Mouse (Mus musculus): Measurements from ENCODE around the gene Top2b.
A peak's percentile ranks its signal among the peaks of the same experiment; 100 is the strongest.

Gene Top2b

GRCm38 (mm10) chr14:16431941-16432499 is 67.0 kb downstream of the Top2b start:
- no peak for DNase-seq

DNA sequence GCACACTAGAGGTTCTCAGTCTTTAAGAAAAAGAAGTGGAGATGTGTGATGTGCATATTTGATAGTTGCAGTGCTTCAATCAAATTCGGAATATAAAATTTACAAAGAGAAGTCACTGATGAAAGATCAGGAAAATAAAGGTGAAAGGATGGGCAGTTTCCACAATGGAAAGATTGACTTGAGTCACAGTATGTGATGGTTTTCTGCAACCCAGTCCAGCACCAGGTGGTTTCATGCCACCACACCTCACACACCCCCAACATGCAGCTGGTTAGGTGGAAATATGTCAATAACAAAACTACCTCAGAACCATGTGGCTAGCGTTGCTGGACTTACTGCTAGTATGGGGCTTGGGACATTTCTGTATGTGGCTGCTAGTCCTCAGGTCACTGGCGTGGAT is 67.6 kb downstream of the Top2b start:
- no peak for DNase-seq

- DNase-seq = no peak
Observed at GRCm38 (mm10) chr14:16433206-16433605, 68.2 kb downstream of the Top2b start.

DNA sequence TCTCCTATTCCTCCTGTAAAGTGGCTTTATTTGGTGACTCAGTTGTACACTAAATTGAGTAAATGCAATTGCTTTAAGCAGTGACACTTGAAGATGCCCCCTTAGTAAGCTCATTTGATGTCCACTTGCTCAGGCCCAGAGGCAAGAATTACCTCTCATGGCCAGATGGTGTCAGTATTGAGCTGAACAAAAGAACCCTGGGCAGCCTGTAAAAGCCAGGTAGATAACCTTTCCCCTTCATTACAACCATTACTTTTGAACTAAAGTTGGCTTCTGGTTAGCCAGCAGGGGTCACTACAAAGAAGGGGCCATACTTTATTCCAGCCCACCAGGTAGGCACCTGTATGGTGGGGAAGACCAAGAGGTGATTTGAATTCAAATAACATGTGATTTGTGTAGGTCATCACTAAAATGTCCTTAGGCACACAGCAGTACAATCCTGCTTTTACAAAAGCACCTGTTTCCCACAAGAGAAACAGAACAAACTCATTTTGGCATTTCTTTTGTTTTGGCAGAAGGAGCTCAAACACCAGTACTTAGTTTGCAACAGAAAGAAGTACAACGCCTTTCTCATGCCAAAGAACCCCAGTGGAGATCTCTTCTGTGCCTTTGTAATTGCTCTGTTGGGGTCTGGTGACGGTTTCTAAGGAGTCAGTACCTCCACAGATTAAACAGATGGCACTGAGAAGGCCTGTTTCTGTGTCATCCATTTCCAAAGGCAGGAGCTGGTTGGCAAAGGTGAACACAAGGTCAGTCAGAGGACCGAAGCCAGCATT is 69.6 kb downstream of the Top2b start:
- peak; percentile 36 for DNase-seq

DNA sequence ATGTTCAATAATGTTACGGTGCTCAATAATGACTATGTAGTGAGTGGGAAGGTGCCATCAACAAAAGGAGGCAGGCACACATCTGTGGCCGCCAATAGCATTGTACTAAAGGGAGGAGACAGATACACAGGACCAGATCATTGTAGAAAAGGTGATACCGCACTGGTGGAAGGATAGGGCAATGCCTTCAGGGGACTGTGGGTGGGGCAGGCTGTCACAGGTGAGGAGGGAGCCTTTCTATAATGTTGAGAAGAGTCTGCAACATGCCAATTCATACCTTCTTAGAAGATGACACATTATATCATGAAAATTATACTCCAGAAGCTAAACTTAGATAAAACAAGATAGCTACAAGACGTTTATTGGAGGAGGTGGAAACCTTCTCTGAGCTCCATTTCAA is 72.4 kb downstream of the Top2b start:
- no peak for DNase-seq

GRCm38 (mm10) chr14:16439385-16440126 is 74.6 kb downstream of the Top2b start:
- DNase-seq = no peak

- no peak for DNase-seq
Observed at GRCm38 (mm10) chr14:16444859-16445258, 79.9 kb downstream of the Top2b start.

DNA sequence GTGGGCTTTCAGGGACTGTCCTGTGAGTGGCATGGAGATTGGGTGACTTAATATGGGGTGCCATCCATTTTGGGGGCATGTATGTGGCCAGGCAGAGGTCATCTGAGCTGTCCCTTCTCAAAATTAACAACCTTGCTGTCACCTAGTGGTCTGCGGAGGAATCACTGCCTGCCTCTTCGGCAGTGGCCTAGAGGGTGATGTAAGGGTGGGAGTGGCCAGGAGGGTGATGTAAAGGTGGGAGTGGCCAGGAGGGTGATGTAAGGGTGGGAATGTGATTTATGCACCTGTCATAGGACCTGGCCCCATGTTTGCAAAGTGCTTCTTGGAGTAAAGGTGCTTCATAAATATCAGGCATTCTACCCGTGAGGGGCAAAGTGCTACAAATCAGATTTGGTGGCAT is 82.6 kb downstream of the Top2b start:
- no peak for DNase-seq

DNA sequence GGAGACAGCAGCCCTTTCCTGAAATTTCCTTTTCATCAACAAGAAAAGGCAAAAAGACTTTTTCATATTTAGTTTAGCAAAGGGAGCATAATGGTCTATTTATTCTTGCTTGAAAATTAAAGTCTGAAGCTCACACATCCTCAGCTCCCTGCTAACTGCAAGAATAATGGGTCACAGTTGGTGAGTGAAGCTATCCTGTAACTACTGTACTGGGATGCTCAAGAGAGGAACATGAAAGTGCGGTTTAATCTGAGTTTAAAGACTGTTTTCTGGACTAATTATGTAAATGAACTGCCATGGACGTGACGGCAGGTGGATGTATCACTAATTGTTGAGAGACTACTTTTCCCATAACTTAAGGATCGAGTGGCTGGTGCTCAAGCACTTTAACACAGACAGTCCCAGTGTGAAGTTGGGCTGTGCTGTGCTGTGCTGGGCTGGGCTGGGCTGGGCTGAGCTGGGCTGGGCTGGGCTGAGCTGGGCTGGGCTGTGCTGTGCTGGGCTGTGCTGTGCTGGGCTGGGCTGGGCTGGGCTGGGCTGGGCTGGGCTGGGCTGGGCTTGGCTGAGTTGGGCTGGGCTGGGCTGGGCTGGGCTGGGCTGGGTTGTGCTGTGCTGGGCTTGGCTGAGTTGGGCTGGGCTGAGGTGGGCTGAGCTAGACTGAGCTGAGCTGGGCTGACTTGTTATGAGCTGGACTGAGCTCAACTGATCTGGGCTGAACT is 83.4 kb downstream of the Top2b start:
- DNase-seq = no peak

DNA sequence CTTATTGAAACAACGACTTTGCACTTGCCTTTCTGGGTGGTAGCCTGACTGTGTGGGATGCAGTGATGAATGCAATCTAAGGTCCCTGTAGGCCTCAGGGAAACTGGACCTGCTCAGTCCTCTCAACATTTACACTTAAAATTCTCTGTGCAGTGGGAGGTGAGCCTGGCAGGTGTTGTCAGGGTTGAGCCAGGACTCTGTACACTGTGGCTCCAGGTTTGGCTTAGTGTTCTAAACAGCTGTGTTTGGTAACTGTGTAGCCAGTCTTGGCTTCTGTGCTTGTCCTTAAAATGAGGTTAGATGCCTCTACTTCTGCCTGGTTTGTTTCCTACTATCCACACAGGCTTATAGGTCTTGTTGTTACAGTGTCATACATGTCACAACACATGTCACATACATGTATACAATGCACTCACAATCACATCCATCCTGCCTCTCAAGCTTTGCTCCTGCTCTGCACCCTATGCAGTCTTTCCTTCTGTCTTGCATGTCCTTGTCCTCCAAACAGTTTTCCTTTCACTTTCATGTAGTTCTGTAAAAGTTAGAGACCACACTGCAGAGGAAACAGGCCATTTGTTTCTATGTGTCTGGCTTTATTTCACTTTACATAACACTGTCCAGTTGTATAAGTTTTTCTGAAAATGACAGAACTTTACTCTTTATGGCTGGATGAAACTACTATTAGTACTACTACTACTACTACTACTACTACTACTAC is 113.8 kb downstream of the Top2b start:
- DNase-seq = no peak

DNA sequence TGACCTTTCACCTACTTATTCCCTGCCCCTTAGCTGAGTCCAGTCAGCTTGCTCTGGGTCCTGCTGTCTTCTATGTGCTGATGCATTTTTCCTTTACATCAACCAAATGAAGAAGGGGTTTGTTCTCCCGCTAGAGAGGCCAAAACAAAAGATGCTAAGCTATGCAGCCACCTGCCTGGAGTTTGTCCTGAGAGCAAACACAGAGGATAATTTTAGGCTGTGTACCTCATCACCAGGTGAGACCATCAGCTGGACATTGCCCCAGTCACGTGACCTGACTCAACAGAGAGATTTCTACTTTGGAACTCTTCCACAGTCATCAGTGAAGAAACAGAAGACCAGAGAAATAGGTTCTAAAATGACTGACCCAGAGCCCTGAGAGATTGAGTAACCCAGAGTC is 114.5 kb downstream of the Top2b start:
- DNase-seq = no peak

DNA sequence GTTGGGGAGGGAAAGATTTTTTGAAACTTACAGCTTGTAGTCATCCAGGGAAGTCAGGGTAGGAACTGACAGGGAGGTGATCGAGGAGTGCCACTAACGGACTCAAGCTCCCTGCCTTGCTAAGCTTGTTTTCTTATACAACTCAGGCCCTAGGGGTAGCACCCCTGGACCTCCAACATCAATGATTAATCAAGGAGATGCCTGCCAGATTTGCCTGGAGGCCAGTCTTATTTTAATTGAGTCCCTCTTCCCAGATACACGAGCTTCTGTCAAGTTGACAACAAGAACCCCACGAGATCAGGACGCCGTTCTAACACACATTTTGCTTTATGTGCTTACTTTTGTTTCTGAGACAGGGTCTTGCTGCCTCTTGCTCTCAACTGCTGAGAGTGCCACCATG is 115.6 kb downstream of the Top2b start:
- no peak for DNase-seq

DNA sequence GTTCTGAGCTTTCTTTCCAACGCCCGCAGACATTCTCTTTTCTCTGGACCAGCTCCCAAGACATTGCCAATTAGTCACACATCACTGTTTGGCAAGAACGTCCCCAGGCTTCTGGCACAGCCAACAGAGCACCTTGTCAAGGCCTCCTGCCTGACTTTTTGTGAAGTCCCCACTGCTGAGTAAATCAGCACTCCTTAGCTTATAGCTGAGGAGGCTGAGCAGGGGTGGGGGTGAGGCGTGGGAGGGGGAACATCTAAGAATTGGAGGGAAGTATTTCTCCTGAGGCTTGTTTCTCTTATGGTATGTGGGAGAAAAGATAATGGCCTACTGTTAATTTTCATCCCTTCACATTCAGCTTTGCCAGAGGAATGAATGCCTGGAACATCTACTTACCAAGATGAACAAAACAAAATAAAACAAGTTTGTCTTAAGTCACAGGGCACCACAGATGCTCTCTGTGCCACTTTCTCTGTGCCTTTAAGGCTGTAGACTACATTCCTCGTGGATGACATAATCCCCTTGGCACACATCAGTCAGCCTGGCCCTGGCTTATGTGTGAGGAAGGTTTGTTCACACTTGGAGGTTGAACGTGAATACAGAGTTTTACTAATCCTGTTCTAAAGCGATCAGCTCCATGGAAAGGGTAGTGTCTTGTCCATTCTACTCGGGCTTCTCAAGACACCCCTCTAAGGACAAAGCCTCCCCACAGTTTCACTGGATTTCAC is 118.8 kb downstream of the Top2b start:
- no peak for DNase-seq

Measured in layer of hippocampus, adult 9-11 months (tissue).